Comparison of ENCODE assay signal across 8 mouse cellular contexts in genomic region chr16:56524359-56524758, GRCm38 (mm10). TPM values are rescaled to one million over a fixed set of nuclear protein-coding genes. Genes with fewer than 3 reads are reported as not detected.
DNase-seq lines count a peak whose midpoint lies in the region; ATAC-seq lines count a peak whose summit lies in the region.
"Had no signal": no experiment of that assay in that cellular context is flagged by ENCODE, and none has a peak within 500 bp of the region (broad histone marks: within the 10 kb centered on the region; RNA-seq: fewer than 3 reads in every experiment).

No protein-coding gene starts in this region.

- H3K9me3 ChIP-seq in kidney, embryonic 14.5 days (ENCODE audit: control insufficient read depth, low read length): no peaks in the 10 kb centered on the region
- H3K9me3 ChIP-seq in kidney, embryonic 16.5 days (ENCODE audit: low read length): no peaks in the 10 kb centered on the region

- H3K36me3 ChIP-seq in kidney, embryonic 14.5 days (ENCODE audit: control insufficient read depth, insufficient read depth, low read length): no peaks in the 10 kb centered on the region
- H3K36me3 ChIP-seq in kidney, embryonic 16.5 days (ENCODE audit: insufficient read depth, low read length): no peaks in the 10 kb centered on the region

- WGBS in kidney, embryonic 14.5 days: 39% methylated on average over 8 of the region's 8 CpGs
- 37% methylated on average over 8 of the region's 8 CpGs for WGBS in kidney, embryonic 16.5 days

- peak; percentile 2 for DNase-seq in thymus, postnatal 25 days
- DNase-seq in thymus, postnatal 36 days: no peak
- DNase-seq in embryo, embryonic 11 days: peak; percentile 31
- DNase-seq in ovary, adult 18-20 months (ENCODE audit: low spot score): no peak
- no peak for DNase-seq in frontal cortex, postnatal 25 days (ENCODE audit: low spot score in 2 of 2)
- DNase-seq: heart, adult 11 months had no signal

- no peaks in the 10 kb centered on the region for H3K27me3 ChIP-seq in kidney, embryonic 14.5 days (ENCODE audit: control insufficient read depth, insufficient read depth, low read length)
- H3K27me3 ChIP-seq in kidney, embryonic 16.5 days (ENCODE audit: insufficient read depth, low read length): no peaks in the 10 kb centered on the region

- H3K4me3 ChIP-seq in kidney, embryonic 14.5 days (ENCODE audit: low read length): no peak overlapping the region
- H3K4me3 ChIP-seq in kidney, embryonic 16.5 days (ENCODE audit: low read length): no peak overlapping the region

- no peaks in the 10 kb centered on the region for H3K4me1 ChIP-seq in kidney, embryonic 14.5 days (ENCODE audit: control insufficient read depth, insufficient read depth, low read length)
- no peaks in the 10 kb centered on the region for H3K4me1 ChIP-seq in kidney, embryonic 16.5 days (ENCODE audit: insufficient read depth, low read length)

- H3K27ac ChIP-seq in kidney, embryonic 14.5 days (ENCODE audit: low read depth, low read length): no peak overlapping the region
- H3K27ac ChIP-seq in kidney, embryonic 16.5 days (ENCODE audit: low read length): no peak overlapping the region

- 0 out of 2 replicates have a peak, but pooled peaks have one; percentile 66 for ATAC-seq in kidney, embryonic 14.5 days (ENCODE audit: low FRiP score, low TSS enrichment)
- ATAC-seq in kidney, embryonic 16.5 days (ENCODE audit: low FRiP score, low TSS enrichment): no peak

- no peak overlapping the region for H3K4me2 ChIP-seq in kidney, embryonic 14.5 days (replicated peaks; ENCODE audit: low read depth, low read length)
- no peak overlapping the region for H3K4me2 ChIP-seq in kidney, embryonic 16.5 days (replicated peaks; ENCODE audit: low read depth, low read length)

- H3K9ac ChIP-seq in kidney, embryonic 14.5 days (ENCODE audit: low read depth, low read length): no peak overlapping the region
- H3K9ac ChIP-seq in kidney, embryonic 16.5 days (replicated peaks; ENCODE audit: low read length): no peak overlapping the region

RNA-seq across cellular contexts. Expression of gene Abi3bp, which starts 46.7 kb away (rescaled TPM):
- 2.4 and 2.5 TPM in 2 replicates for polyA plus RNA-seq in kidney, embryonic 14.5 days (2014; fragmentation: Nextera tagmentation; extraction: Ambion mirVana)
- polyA plus RNA-seq in kidney, embryonic 16.5 days (2015; fragmentation: Nextera tagmentation; extraction: Ambion mirVana): 3.8 and 4.2 TPM in 2 replicates

Comparison
In these comparisons a context has a peak if more than half of its experiments do, and no peak if none do; other contexts are left out.
1. DNase-seq: peak in thymus, postnatal 25 days (single experiment) and embryo, embryonic 11 days (single experiment); none in thymus, postnatal 36 days (0 of 2), ovary, adult 18-20 months (single experiment) and frontal cortex, postnatal 25 days (0 of 2).